Mouse (Mus musculus) MN1 (cell line): ENCODE measurements around the gene Sept9.

ENCODE experiments used
- DNase-seq: peaks from one replicate; pipeline ENCODE4 v3.0.0-alpha.2; 2016; ENCODE audit warnings: low spot score

Gene Sept9

GRCm38 (mm10) chr11:117221182-117221581 is 21.7 kb downstream of the Sept9 start:
- no peak for DNase-seq

- DNase-seq, result no peak
Observed at GRCm38 (mm10) chr11:117222899-117223298, 23.4 kb downstream of the Sept9 start.

- no peak for DNase-seq
Observed at GRCm38 (mm10) chr11:117224804-117225203, 25.3 kb downstream of the Sept9 start.

- DNase-seq, result no peak
Observed at GRCm38 (mm10) chr11:117225531-117226213, 26.2 kb downstream of the Sept9 start.

GRCm38 (mm10) chr11:117226214-117226535 is 26.7 kb downstream of the Sept9 start:
- no peak for DNase-seq

- no peak for DNase-seq
Observed at GRCm38 (mm10) chr11:117228139-117228538, 28.7 kb downstream of the Sept9 start.

GRCm38 (mm10) chr11:117231551-117231950 is 32.1 kb downstream of the Sept9 start:
- peak; percentile 88 for DNase-seq

GRCm38 (mm10) chr11:117232032-117232431 is 32.6 kb downstream of the Sept9 start:
- peak; percentile 72 for DNase-seq

GRCm38 (mm10) chr11:117232886-117233458 is 33.5 kb downstream of the Sept9 start:
- peak; percentile 33 for DNase-seq

GRCm38 (mm10) chr11:117233818-117234217 is 34.4 kb downstream of the Sept9 start:
- peak; percentile 48 for DNase-seq

- DNase-seq, result peak; percentile 78
Observed at GRCm38 (mm10) chr11:117235086-117235897, 35.8 kb downstream of the Sept9 start.

- DNase-seq, result peak; percentile 48
Observed at GRCm38 (mm10) chr11:117235898-117236459, 36.5 kb downstream of the Sept9 start.

- DNase-seq, result peak; percentile 91
Observed at GRCm38 (mm10) chr11:117238169-117238568, 38.7 kb downstream of the Sept9 start.

GRCm38 (mm10) chr11:117239617-117240016 is 40.2 kb downstream of the Sept9 start:
- no peak for DNase-seq

- no peak for DNase-seq
Observed at GRCm38 (mm10) chr11:117240322-117240721, 40.9 kb downstream of the Sept9 start.

GRCm38 (mm10) chr11:117240861-117241738 is 41.6 kb downstream of the Sept9 start:
- no peak for DNase-seq

GRCm38 (mm10) chr11:117242339-117243084 is 43.1 kb downstream of the Sept9 start:
- DNase-seq, result no peak

GRCm38 (mm10) chr11:117243536-117244290 is 44.3 kb downstream of the Sept9 start:
- no peak for DNase-seq

- DNase-seq, result no peak
Observed at GRCm38 (mm10) chr11:117245041-117245725, 45.7 kb downstream of the Sept9 start.

GRCm38 (mm10) chr11:117245846-117246245 is 46.4 kb downstream of the Sept9 start:
- DNase-seq, result no peak
